Comparison of ENCODE assay signal across 8 mouse cellular contexts in the genomic region with DNA sequence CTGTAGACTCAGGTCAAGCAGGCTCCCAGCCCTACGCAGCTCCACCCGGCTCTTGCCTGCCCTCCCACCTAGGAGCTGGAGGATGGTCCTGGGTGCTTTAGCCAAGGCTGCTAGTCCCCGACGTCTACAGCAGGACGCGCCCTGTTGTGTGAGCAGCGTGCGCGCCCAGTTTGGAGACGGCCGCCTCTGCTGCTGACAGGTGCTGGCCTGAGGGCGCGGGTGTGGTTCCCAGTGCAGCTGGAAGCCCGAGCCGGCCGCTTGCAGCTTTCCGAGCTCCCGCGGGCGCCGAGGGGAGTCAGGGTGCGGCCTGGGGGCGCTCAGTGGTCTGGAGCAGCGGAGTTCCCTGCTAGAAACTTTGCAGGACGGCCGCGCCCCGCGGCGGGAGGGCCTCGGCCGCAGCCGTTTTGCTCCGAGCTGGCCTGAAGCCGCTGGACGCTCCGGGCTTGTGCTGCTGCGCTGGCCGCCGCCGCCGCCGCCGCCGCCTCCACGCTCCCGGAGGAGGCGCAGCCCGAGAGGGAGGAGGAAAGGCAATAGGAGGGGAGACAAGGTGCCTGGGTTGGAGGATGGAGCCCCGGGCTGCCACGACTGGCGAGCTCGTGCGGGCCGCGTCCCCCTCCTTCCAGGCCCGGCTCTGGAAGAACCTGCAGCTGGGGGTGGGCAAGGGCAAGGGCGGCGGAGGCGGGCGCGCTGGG. TPM values are rescaled to one million over a fixed set of nuclear protein-coding genes. Genes with fewer than 3 reads are reported as not detected.
DNase-seq lines count a peak whose midpoint lies in the region; ATAC-seq lines count a peak whose summit lies in the region.

Gene Mctp1 (plus strand): TSS at position 564 of the 692 bp plus-strand sequence.

- H3K9ac ChIP-seq in heart, embryonic 15.5 days: peak within 1 kb of the TSS; percentile 52
- no peak within 1 kb of the TSS for H3K9ac ChIP-seq in liver, embryonic 15.5 days
- peak within 1 kb of the TSS; percentile 77 for H3K9ac ChIP-seq in neural tube, embryonic 12.5 days

- H3K27me3 ChIP-seq in forebrain, embryonic 10.5 days (ENCODE audit: poor library complexity, severe bottlenecking): peaks cover 47% of the 10 kb centered on the region
- H3K27me3 ChIP-seq in heart, embryonic 15.5 days: peaks cover 48% of the 10 kb centered on the region
- peaks cover 43% of the 10 kb centered on the region for H3K27me3 ChIP-seq in liver, embryonic 15.5 days
- H3K27me3 ChIP-seq in neural tube, embryonic 12.5 days (replicated peaks): peaks cover 14% of the 10 kb centered on the region; the same call in 1 of the 2 replicates

- H3K36me3 ChIP-seq in forebrain, embryonic 10.5 days (replicated peaks): no peaks in the 10 kb centered on the region
- no peaks in the 10 kb centered on the region for H3K36me3 ChIP-seq in heart, embryonic 15.5 days
- no peaks in the 10 kb centered on the region for H3K36me3 ChIP-seq in liver, embryonic 15.5 days (replicated peaks)
- H3K36me3 ChIP-seq in neural tube, embryonic 12.5 days: no peaks in the 10 kb centered on the region

- H3K27ac ChIP-seq in brown adipose tissue, adult 24 weeks (replicated peaks; ENCODE audit: low read depth, low read length): no peak within 1 kb of the TSS
- peak within 1 kb of the TSS; percentile 83 for H3K27ac ChIP-seq in forebrain, embryonic 10.5 days
- H3K27ac ChIP-seq in heart, embryonic 15.5 days: no peak within 1 kb of the TSS; the same call in 1 of the 2 replicates
- H3K27ac ChIP-seq in liver, embryonic 15.5 days (replicated peaks): no peak within 1 kb of the TSS
- H3K27ac ChIP-seq in neural tube, embryonic 12.5 days: no peak within 1 kb of the TSS

- ATAC-seq in heart, embryonic 15.5 days (replicated peaks; ENCODE audit: insufficient number of reproducible peaks, insufficient read depth, low FRiP score, low read depth): peak; percentile 85
- peak; percentile 75 for ATAC-seq in liver, embryonic 15.5 days (ENCODE audit: insufficient read depth)
- ATAC-seq in neural tube, embryonic 12.5 days (ENCODE audit: low FRiP score, low read depth): peak; percentile 92

- no peaks in the 10 kb centered on the region for H3K9me3 ChIP-seq in forebrain, embryonic 10.5 days
- no peaks in the 10 kb centered on the region for H3K9me3 ChIP-seq in heart, embryonic 15.5 days (replicated peaks)
- H3K9me3 ChIP-seq in liver, embryonic 15.5 days (replicated peaks): no peaks in the 10 kb centered on the region
- no peaks in the 10 kb centered on the region for H3K9me3 ChIP-seq in neural tube, embryonic 12.5 days

- under 1% methylated on average over 58 of the region's 62 CpGs for WGBS in forebrain, embryonic 10.5 days
- under 1% methylated on average over 62 of the region's 62 CpGs for WGBS in heart, embryonic 15.5 days
- under 1% methylated on average over 59 of the region's 62 CpGs for WGBS in liver, embryonic 15.5 days (ENCODE audit: insufficient replicate concordance)
- whole genome bisulfite sequencing in neural tube, embryonic 12.5 days: under 1% methylated on average over 60 of the region's 62 CpGs

- peak within 1 kb of the TSS; percentile 52 for H3K4me3 ChIP-seq in brown adipose tissue, adult 24 weeks (ENCODE audit: insufficient read depth, low read depth, low read length)
- H3K4me3 ChIP-seq in forebrain, embryonic 10.5 days: peak within 1 kb of the TSS; percentile 75
- H3K4me3 ChIP-seq in heart, embryonic 15.5 days: peak within 1 kb of the TSS; percentile 63
- H3K4me3 ChIP-seq in liver, embryonic 15.5 days (replicated peaks): peak within 1 kb of the TSS; percentile 52
- peak within 1 kb of the TSS; percentile 65 for H3K4me3 ChIP-seq in neural tube, embryonic 12.5 days

- DNase-seq in CD4-positive helper T cell, adult 2 months (ENCODE audit: low read depth, low spot score): peak; percentile 5
- DNase-seq in forebrain, embryonic 10.5 days (ENCODE audit: extremely low spot score, low spot score): peak; percentile 77
- peak; percentile 69 for DNase-seq in kidney, postnatal 10 days
- peak; percentile 6 for DNase-seq in thymus, postnatal 14 days

- peak within 1 kb of the TSS; percentile 100 for H3K4me2 ChIP-seq in heart, embryonic 15.5 days
- H3K4me2 ChIP-seq in liver, embryonic 15.5 days: peak within 1 kb of the TSS; percentile 83
- H3K4me2 ChIP-seq in neural tube, embryonic 12.5 days (replicated peaks): peak within 1 kb of the TSS; percentile 99

- no peaks in the 10 kb centered on the region for H3K4me1 ChIP-seq in brown adipose tissue, adult 24 weeks (ENCODE audit: control insufficient read depth, insufficient read depth, insufficient read length, low read length)
- H3K4me1 ChIP-seq in forebrain, embryonic 10.5 days: peaks cover 18% of the 10 kb centered on the region
- peaks cover 15% of the 10 kb centered on the region for H3K4me1 ChIP-seq in heart, embryonic 15.5 days (replicated peaks)
- H3K4me1 ChIP-seq in liver, embryonic 15.5 days (replicated peaks): peaks cover 17% of the 10 kb centered on the region
- peaks cover 4% of the 10 kb centered on the region; the same call in 1 of the 2 replicates for H3K4me1 ChIP-seq in neural tube, embryonic 12.5 days

RNA-seq across cellular contexts. Expression of gene Mctp1, which starts in this region (rescaled TPM):
- polyA plus RNA-seq in brown adipose tissue, adult 24 weeks (2012; ENCODE audit: insufficient read depth, insufficient read length, missing spikeins): 1.3 and 2.3 TPM in 2 replicates
- 1.9 and 3.0 TPM in 2 replicates for polyA plus RNA-seq in forebrain, embryonic 10.5 days (2016; fragmentation: Nextera tagmentation; extraction: Ambion mirVana)
- polyA plus RNA-seq in heart, embryonic 15.5 days (2015; fragmentation: Nextera tagmentation; extraction: Ambion mirVana): 0.57 and 0.91 TPM in 2 replicates
- 2.2 TPM in 2 replicates for polyA plus RNA-seq in liver, embryonic 15.5 days (2015; fragmentation: Nextera tagmentation; extraction: Ambion mirVana)
- 0.39 and 0.75 TPM in 2 replicates for polyA plus RNA-seq in neural tube, embryonic 12.5 days (2016; fragmentation: Nextera tagmentation; extraction: Ambion mirVana)

Comparison
In these comparisons a context has a peak if more than half of its experiments do, and no peak if none do; other contexts are left out.
1. Peak in ATAC-seq, H3K4me3 ChIP-seq, H3K9ac ChIP-seq and H3K4me2 ChIP-seq in heart, embryonic 15.5 days; RNA of the gene not detected or under 1 TPM.
2. Peak in ATAC-seq, H3K4me3 ChIP-seq, H3K9ac ChIP-seq and H3K4me2 ChIP-seq in neural tube, embryonic 12.5 days; RNA of the gene not detected or under 1 TPM.
3. DNase-seq: peak in every context shown above with its lines; median percentile 77 in forebrain, embryonic 10.5 days; 69 in kidney, postnatal 10 days; 6 in thymus, postnatal 14 days; 5 in CD4-positive helper T cell, adult 2 months.